Mouse (Mus musculus): ENCODE measurements around the gene Flvcr2. TPM values are rescaled to one million over a fixed set of nuclear protein-coding genes. Genes with fewer than 3 reads are reported as not detected.

Gene Flvcr2
- 23.5 TPM for polyA plus RNA-seq (2014; fragmentation: Illumina TruSeq; extraction: RNeasy Lipid Tissue Mini Kit (QIAGEN cat#74804); ENCODE audit: low read depth, low replicate concordance)

DNA sequence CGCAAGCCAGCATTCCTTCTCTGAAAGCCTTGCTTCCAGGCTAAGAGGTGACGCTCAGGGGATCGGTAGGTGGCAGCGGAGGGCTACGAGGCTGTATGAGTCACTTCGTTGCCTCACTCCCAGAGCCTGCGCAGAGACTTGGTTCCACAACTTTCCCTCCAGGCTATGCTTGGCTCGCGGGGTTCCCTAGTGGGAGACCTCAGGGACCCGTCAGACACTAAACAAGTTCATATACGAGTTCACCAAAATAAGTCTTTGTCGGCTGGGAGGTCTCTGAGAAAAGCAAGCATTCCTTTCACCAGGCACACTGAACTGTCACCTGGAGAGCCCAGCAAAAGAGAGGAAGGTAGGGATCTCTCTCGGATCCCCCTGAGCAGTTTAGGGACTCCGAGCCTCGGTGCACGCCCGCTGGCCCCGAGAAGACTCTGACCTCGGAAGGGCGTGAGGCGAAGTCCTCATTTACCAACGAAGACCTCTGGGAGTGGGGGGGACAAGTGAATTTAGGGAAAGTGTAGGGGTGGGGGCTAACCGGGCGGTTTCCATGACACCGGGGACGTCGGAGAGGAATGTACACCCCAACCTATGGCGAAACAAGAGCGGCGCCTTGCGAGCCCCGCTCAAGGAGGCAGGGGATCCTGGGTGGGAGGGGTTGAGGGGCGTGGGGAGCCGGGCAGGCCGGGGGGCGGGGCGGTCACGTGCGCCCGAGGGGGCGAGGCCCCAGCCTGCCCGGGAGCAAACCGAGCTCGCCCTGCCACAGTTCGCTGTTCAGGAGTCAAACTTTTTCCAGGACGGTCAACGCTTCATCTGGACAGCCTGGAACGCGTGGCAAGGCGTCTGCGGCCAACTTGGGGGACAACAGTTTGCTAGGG lies at the start of gene Flvcr2:
Flvcr2 (plus strand) TSS at position 713 of the 869 bp plus-strand sequence.

DNA sequence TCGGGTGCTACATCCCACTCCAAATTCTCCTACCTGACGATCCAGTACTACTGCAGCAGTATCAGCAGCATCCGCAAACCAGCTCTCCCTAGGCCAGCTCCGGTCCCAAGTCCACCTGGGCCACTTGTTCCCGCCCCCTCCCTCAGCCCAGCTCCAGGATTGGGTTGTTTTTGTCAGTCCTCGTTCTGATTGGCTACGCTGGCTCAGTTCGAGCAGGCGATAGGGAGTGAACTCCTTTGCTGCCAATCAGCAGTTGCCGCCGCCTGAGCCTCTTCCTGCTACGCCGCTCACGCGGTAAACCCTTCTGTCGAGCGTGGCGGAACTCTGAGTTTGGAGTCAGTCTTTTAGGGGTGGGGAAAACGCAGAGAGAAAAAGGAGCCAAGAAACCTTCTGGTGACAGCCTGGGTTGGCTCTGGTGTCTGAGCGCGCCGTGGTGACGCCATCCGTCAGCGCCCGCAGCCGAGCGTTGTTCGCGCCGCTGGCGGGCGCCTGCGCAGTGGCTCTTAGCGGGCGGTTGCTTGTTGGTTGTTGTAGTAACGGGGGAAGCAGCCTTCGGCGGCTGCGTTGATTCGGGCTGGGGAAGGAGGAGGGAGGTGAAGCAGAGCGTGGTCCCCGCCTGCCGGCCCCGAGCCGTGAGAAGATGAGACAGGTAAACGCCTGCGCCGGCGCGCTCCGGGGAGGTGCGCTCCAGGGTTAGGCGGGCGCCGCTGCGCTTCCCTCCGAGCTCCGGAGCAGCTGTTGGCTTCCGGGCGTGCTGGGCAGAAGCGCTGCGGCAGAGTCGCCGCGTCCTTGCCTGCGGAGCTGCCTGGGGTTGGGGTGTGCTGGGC lies 78.3 kb downstream of the Flvcr2 start, which contains the start of the genes Erg28 and Ttll5:
Erg28 (minus strand) TSS at position 113 of the 827 bp plus-strand sequence.
Ttll5 (plus strand) TSS at position 222 of the 827 bp plus-strand sequence.

Other genes with a start within 250 kb of the Flvcr2 start
- gene Jdp2, start 147.5 kb upstream of the Flvcr2 start, polyA plus RNA-seq (2014; fragmentation: Illumina TruSeq; extraction: RNeasy Lipid Tissue Mini Kit (QIAGEN cat#74804); ENCODE audit: low read depth, low replicate concordance), result 0.17 TPM
- 0.24 TPM for gene Batf, start 59.9 kb upstream of the Flvcr2 start, polyA plus RNA-seq (2014; fragmentation: Illumina TruSeq; extraction: RNeasy Lipid Tissue Mini Kit (QIAGEN cat#74804); ENCODE audit: low read depth, low replicate concordance)
- 40.1 TPM for gene Erg28, start 78.0 kb downstream of the Flvcr2 start, polyA plus RNA-seq (2014; fragmentation: Illumina TruSeq; extraction: RNeasy Lipid Tissue Mini Kit (QIAGEN cat#74804); ENCODE audit: low read depth, low replicate concordance)
- gene Ttll5, start 78.1 kb downstream of the Flvcr2 start, polyA plus RNA-seq (2014; fragmentation: Illumina TruSeq; extraction: RNeasy Lipid Tissue Mini Kit (QIAGEN cat#74804); ENCODE audit: low read depth, low replicate concordance), result 185 TPM

Data from testis, adult 10 weeks (tissue).